Mouse (Mus musculus): ENCODE measurements around the gene Wasl. TPM values are rescaled to one million over a fixed set of nuclear protein-coding genes. Genes with fewer than 3 reads are reported as not detected.

Wasl gene
- total and polyA plus RNA-seq, 2 experiments from 2014 or later, result 19.0 to 49.0 TPM

- Histone ChIP-seq H3K4me2 (ENCODE audit: low read depth, low read length) (no peak overlapping the region), H3K4me1 (ENCODE audit: control insufficient read depth, insufficient read depth) (0 out of 2 replicates have a peak, but pooled peaks cover under 1% of the 10 kb centered on the region), H3K27ac (ENCODE audit: low read depth) (no peak overlapping the region), H3K9me3 (replicated peaks; ENCODE audit: control insufficient read depth, low read length) (no peaks in the 10 kb centered on the region), H3K9ac (replicated peaks; ENCODE audit: low read depth, low read length) (no peak overlapping the region), H3K4me3 (ENCODE audit: low read depth, low read length) (no peak overlapping the region), H3K36me3 (replicated peaks; ENCODE audit: control insufficient read depth, insufficient read depth, low read length) (no peaks in the 10 kb centered on the region), H3K27me3 (ENCODE audit: control insufficient read depth, insufficient read depth, low read length) (no peaks in the 10 kb centered on the region)
- WGBS, result 87% methylated on average over 6 of the region's 6 CpGs
- DNase-seq (ENCODE audit: low spot score) (no peak), ATAC-seq (ENCODE audit: insufficient read depth, low read depth) (no peak)
- no peak for TF ChIP-seq EP300 (IDR thresholded peaks at IDR 0.05; ENCODE audit: low read depth)
- TF ChIP-seq CTCF (IDR thresholded peaks at IDR 0.05; ENCODE audit: low read depth), result no peak
Measured at GRCm38 (mm10) chr6:24645346-24646053, 19.3 kb downstream of the Wasl start.

- Histone ChIP-seq H3K36me3 (replicated peaks; ENCODE audit: control insufficient read depth, insufficient read depth, low read length) (no peaks in the 10 kb centered on the region), H3K9ac (replicated peaks; ENCODE audit: low read depth, low read length) (no peak overlapping the region), H3K4me2 (ENCODE audit: low read depth, low read length) (no peak overlapping the region), H3K27ac (ENCODE audit: low read depth) (no peak overlapping the region), H3K4me3 (ENCODE audit: low read depth, low read length) (no peak overlapping the region), H3K27me3 (ENCODE audit: control insufficient read depth, insufficient read depth, low read length) (no peaks in the 10 kb centered on the region), H3K4me1 (ENCODE audit: control insufficient read depth, insufficient read depth) (no peaks in the 10 kb centered on the region), H3K9me3 (replicated peaks; ENCODE audit: control insufficient read depth, low read length) (no peaks in the 10 kb centered on the region)
- WGBS, result 88% methylated on average over 3 of the region's 3 CpGs
- TF ChIP-seq EP300 (IDR thresholded peaks at IDR 0.05; ENCODE audit: low read depth) (no peak), CTCF (IDR thresholded peaks at IDR 0.05; ENCODE audit: low read depth) (no peak)
- DNase-seq (ENCODE audit: low spot score) (no peak), ATAC-seq (ENCODE audit: insufficient read depth, low read depth) (no peak)
Measured at GRCm38 (mm10) chr6:24642960-24643359, 21.8 kb downstream of the Wasl start.

- Histone ChIP-seq H3K27ac (ENCODE audit: low read depth) (no peak overlapping the region), H3K9me3 (replicated peaks; ENCODE audit: control insufficient read depth, low read length) (no peaks in the 10 kb centered on the region), H3K9ac (replicated peaks; ENCODE audit: low read depth, low read length) (no peak overlapping the region), H3K4me3 (ENCODE audit: low read depth, low read length) (no peak overlapping the region), H3K27me3 (ENCODE audit: control insufficient read depth, insufficient read depth, low read length) (no peaks in the 10 kb centered on the region), H3K36me3 (replicated peaks; ENCODE audit: control insufficient read depth, insufficient read depth, low read length) (no peaks in the 10 kb centered on the region), H3K4me2 (ENCODE audit: low read depth, low read length) (no peak overlapping the region), H3K4me1 (ENCODE audit: control insufficient read depth, insufficient read depth) (no peaks in the 10 kb centered on the region)
- DNase-seq (ENCODE audit: low spot score) (no peak), ATAC-seq (ENCODE audit: insufficient read depth, low read depth) (no peak)
- TF ChIP-seq EP300 (IDR thresholded peaks at IDR 0.05; ENCODE audit: low read depth) (no peak), CTCF (IDR thresholded peaks at IDR 0.05; ENCODE audit: low read depth) (no peak)
- 95% methylated on average over 2 of the region's 2 CpGs for WGBS
Measured at GRCm38 (mm10) chr6:24642161-24642560, 22.6 kb downstream of the Wasl start.

- H3K27me3 ChIP-seq (ENCODE audit: control insufficient read depth, insufficient read depth, low read length), result no peaks in the 10 kb centered on the region
Measured at GRCm38 (mm10) chr6:24641286-24641685, 23.5 kb downstream of the Wasl start.

GRCm38 (mm10) chr6:24635814-24636213 lies 29.0 kb downstream of the Wasl start:
- no peak for ATAC-seq (ENCODE audit: insufficient read depth, low read depth)

More at GRCm38 (mm10) chr6:24641286-24641685, 23.5 kb downstream of the Wasl start:
- no peak overlapping the region for H3K27ac ChIP-seq (ENCODE audit: low read depth)
- H3K4me3 ChIP-seq (ENCODE audit: low read depth, low read length), result no peak overlapping the region
- DNase-seq (ENCODE audit: low spot score) (no peak), ATAC-seq (ENCODE audit: insufficient read depth, low read depth) (no peak)
- H3K9ac ChIP-seq (replicated peaks; ENCODE audit: low read depth, low read length), result no peak overlapping the region
- 93% methylated on average over 4 of the region's 4 CpGs for WGBS
- no peaks in the 10 kb centered on the region for H3K4me1 ChIP-seq (ENCODE audit: control insufficient read depth, insufficient read depth)
- TF ChIP-seq EP300 (IDR thresholded peaks at IDR 0.05; ENCODE audit: low read depth) (no peak), CTCF (IDR thresholded peaks at IDR 0.05; ENCODE audit: low read depth) (no peak)
- H3K36me3 ChIP-seq (replicated peaks; ENCODE audit: control insufficient read depth, insufficient read depth, low read length), result no peaks in the 10 kb centered on the region; the same call in 1 of the 2 replicates
- H3K9me3 ChIP-seq (replicated peaks; ENCODE audit: control insufficient read depth, low read length), result no peaks in the 10 kb centered on the region
- no peak overlapping the region for H3K4me2 ChIP-seq (ENCODE audit: low read depth, low read length)

More at GRCm38 (mm10) chr6:24635814-24636213, 29.0 kb downstream of the Wasl start:
- Histone ChIP-seq H3K4me2 (ENCODE audit: low read depth, low read length) (no peak overlapping the region), H3K9ac (replicated peaks; ENCODE audit: low read depth, low read length) (no peak overlapping the region), H3K9me3 (replicated peaks; ENCODE audit: control insufficient read depth, low read length) (no peaks in the 10 kb centered on the region), H3K27me3 (ENCODE audit: control insufficient read depth, insufficient read depth, low read length) (no peaks in the 10 kb centered on the region), H3K4me3 (ENCODE audit: low read depth, low read length) (no peak overlapping the region), H3K4me1 (ENCODE audit: control insufficient read depth, insufficient read depth) (peaks cover 6% of the 10 kb centered on the region; the same call in 1 of the 2 replicates), H3K36me3 (replicated peaks; ENCODE audit: control insufficient read depth, insufficient read depth, low read length) (peaks cover 20% of the 10 kb centered on the region), H3K27ac (ENCODE audit: low read depth) (no peak overlapping the region)
- WGBS, result 79% methylated on average over 2 of the region's 2 CpGs
- no peak for TF ChIP-seq EP300 (IDR thresholded peaks at IDR 0.05; ENCODE audit: low read depth)
- TF ChIP-seq CTCF (IDR thresholded peaks at IDR 0.05; ENCODE audit: low read depth), result peak; percentile 26
- no peak for DNase-seq (ENCODE audit: low spot score)
